Mouse (Mus musculus): ENCODE measurements around the gene Krtap2-4. TPM values are rescaled to one million over a fixed set of nuclear protein-coding genes. Genes with fewer than 3 reads are reported as not detected.

Gene Krtap2-4
- total RNA-seq, 1 experiment from 2014 or later, result not detected

DNA sequence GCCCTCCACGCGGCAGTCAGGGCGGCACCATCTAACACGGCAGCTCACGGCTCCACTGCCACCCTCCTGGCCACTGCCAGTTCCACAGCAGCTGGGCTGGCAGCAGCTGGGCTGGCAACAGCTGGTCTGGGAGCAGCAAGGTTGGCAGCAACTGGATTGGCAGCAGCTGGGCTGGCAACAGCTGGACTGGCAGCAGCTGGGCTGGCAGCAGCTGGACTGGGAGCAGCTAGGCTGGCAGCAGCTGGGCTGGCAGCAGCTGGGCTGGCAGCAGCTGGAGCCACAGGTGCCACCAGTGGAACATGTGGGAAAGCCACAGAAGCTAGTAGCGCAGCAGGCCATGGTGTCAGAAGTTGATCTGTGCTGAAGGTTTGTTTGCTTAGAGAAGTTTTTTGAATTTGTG is 23.7 kb downstream of the Krtap2-4 start, which contains the start of gene Krtap1-3:
TSS of gene Krtap1-3 (minus strand) at position 359 of the 400 bp plus-strand sequence.
- ATAC-seq (ENCODE audit: extremely low read depth, insufficient number of reproducible peaks, low FRiP score, poor library complexity, severe bottlenecking), result no peak

- ATAC-seq (ENCODE audit: extremely low read depth, insufficient number of reproducible peaks, low FRiP score, poor library complexity, severe bottlenecking), result no peak
Measured at GRCm38 (mm10) chr11:99585096-99585495, 29.6 kb downstream of the Krtap2-4 start.

- no peak for ATAC-seq (ENCODE audit: extremely low read depth, insufficient number of reproducible peaks, low FRiP score, poor library complexity, severe bottlenecking)
Measured at GRCm38 (mm10) chr11:99583245-99583704, 31.4 kb downstream of the Krtap2-4 start, which contains the start of gene Krtap1-4. TSS of gene Krtap1-4 (minus strand) at chr11:99583654.

DNA sequence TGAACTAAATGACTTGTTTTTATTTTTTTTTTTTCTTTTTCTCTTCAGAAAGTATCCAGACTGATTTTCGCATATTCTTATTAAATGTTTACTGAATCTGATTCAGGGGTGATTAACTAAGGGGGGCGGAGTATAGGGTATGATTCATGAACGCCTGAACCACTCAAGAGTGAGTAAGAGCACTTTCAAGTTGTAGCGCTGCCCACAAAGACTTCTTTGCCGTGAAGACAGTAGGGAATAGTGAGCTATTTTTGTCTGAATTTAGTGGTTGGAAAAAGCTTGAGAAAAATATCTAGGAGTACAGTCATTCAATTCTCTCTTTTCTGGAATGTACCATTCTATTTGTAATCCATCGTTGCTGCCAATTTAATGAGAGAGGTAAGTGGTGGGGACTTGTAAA is 33.1 kb downstream of the Krtap2-4 start:
- ATAC-seq (ENCODE audit: extremely low read depth, insufficient number of reproducible peaks, low FRiP score, poor library complexity, severe bottlenecking), result no peak

GRCm38 (mm10) chr11:99581051-99581450 is 33.6 kb downstream of the Krtap2-4 start:
- no peak for ATAC-seq (ENCODE audit: extremely low read depth, insufficient number of reproducible peaks, low FRiP score, poor library complexity, severe bottlenecking)

- no peak for ATAC-seq (ENCODE audit: extremely low read depth, insufficient number of reproducible peaks, low FRiP score, poor library complexity, severe bottlenecking)
Measured at GRCm38 (mm10) chr11:99580636-99581035, 34.0 kb downstream of the Krtap2-4 start, which contains the start of gene Krtap1-5. TSS of gene Krtap1-5 (minus strand) at chr11:99581016.

GRCm38 (mm10) chr11:99574106-99574505 is 40.5 kb downstream of the Krtap2-4 start:
- no peak for ATAC-seq (ENCODE audit: extremely low read depth, insufficient number of reproducible peaks, low FRiP score, poor library complexity, severe bottlenecking)

DNA sequence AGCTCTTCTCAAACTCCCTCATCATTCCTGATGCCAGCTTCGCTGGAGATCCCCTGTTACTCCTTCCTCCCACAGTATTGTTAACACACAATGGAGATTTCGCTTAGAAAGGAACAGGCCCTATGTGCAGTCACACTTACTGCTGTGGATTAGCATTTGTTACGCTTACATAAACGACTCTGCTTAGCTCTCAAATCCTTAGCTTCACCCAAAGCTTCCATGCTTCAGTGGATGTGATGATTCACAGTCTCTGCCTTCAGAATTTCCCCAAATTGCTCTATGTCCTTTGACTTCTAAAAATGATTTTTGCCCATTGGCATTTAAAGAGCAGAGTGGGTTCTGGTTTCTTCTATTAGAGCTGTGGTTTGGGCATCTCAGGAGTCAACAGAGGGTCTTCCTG is 41.5 kb downstream of the Krtap2-4 start:
- ATAC-seq (ENCODE audit: extremely low read depth, insufficient number of reproducible peaks, low FRiP score, poor library complexity, severe bottlenecking), result no peak

DNA sequence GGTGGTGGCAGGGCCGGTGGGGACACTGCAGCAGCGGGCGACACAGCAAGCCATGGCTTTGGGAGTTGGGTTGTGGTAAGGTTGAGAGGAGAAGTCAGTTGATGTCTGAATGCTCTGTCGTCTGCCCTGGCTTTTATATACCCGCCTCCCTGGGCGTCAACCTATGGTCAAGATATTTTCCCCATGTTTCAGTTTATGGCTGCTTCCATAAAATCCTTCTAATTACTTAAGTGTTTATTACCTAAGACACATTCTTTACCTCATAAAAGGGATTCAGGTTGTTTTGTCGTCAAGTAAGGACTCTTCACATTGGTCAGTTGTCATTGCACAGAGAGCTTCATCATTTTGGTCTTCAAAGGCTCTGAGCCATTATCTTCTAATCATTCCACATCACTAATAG is 48.1 kb downstream of the Krtap2-4 start, which contains the start of gene Krtap3-1:
TSS of gene Krtap3-1 (minus strand) at position 101 of the 400 bp plus-strand sequence.
- no peak for ATAC-seq (ENCODE audit: extremely low read depth, insufficient number of reproducible peaks, low FRiP score, poor library complexity, severe bottlenecking)

Other genes with a start within 250 kb of the Krtap2-4 start
- not detected in 2 replicates for gene Krt28, start 239.9 kb downstream of the Krtap2-4 start, total RNA-seq (2017)
- gene Krt10, start 225.5 kb downstream of the Krtap2-4 start, total RNA-seq (2017), result 0.93 TPM in 1 of 2 replicates, not detected in the other
- gene Krt12, start 192.6 kb downstream of the Krtap2-4 start, total RNA-seq (2017), result 0.58 TPM in 1 of 2 replicates, not detected in the other
- not detected in 2 replicates for gene Krt20, start 176.7 kb downstream of the Krtap2-4 start, total RNA-seq (2017)
- gene Krt23, start 121.7 kb downstream of the Krtap2-4 start, total RNA-seq (2017), result 1.5 and 2.9 TPM in 2 replicates
- gene Krt39, start 93.5 kb downstream of the Krtap2-4 start, total RNA-seq (2017), result not detected in 2 replicates
- gene Krt40, start 71.7 kb downstream of the Krtap2-4 start, total RNA-seq (2017), result not detected in 2 replicates
- not detected in 2 replicates for gene Krtap3-3, start 64.0 kb downstream of the Krtap2-4 start, total RNA-seq (2017)
- not detected in 2 replicates for gene Krtap3-2, start 58.0 kb downstream of the Krtap2-4 start, total RNA-seq (2017)
- gene Gm11939, start 55.4 kb downstream of the Krtap2-4 start, total RNA-seq (2017), result not detected in 2 replicates
- not detected in 2 replicates for gene Krtap3-1, start 48.2 kb downstream of the Krtap2-4 start, total RNA-seq (2017)
- not detected in 2 replicates for gene Krtap1-5, start 33.8 kb downstream of the Krtap2-4 start, total RNA-seq (2017)
- not detected in 2 replicates for gene Krtap1-4, start 31.2 kb downstream of the Krtap2-4 start, total RNA-seq (2017)
- not detected in 2 replicates for gene Krtap1-3, start 23.5 kb downstream of the Krtap2-4 start, total RNA-seq (2017)
- gene Krtap9-3, start 16.7 kb downstream of the Krtap2-4 start, total RNA-seq (2017), result not detected in 2 replicates
- not detected in 2 replicates for gene Gm11938, start 11.5 kb downstream of the Krtap2-4 start, total RNA-seq (2017)
- gene Gm11937, start 4.7 kb downstream of the Krtap2-4 start, total RNA-seq (2017), result not detected in 2 replicates
- not detected in 2 replicates for gene Gm11562, start 5.6 kb upstream of the Krtap2-4 start, total RNA-seq (2017)
- not detected in 2 replicates for gene Krtap4-1, start 13.4 kb upstream of the Krtap2-4 start, total RNA-seq (2017)
- gene Krtap4-2, start 20.2 kb upstream of the Krtap2-4 start, total RNA-seq (2017), result not detected in 2 replicates
- not detected in 2 replicates for gene Krtap4-7, start 29.2 kb upstream of the Krtap2-4 start, total RNA-seq (2017)
- gene Gm11555, start 35.4 kb upstream of the Krtap2-4 start, total RNA-seq (2017), result not detected in 2 replicates
- not detected in 2 replicates for gene Gm11563, start 44.1 kb upstream of the Krtap2-4 start, total RNA-seq (2017)
- not detected in 2 replicates for gene Krtap4-6, start 51.1 kb upstream of the Krtap2-4 start, total RNA-seq (2017)
- not detected in 2 replicates for gene Gm14190, start 75.9 kb upstream of the Krtap2-4 start, total RNA-seq (2017)
- not detected in 2 replicates for gene Gm14180, start 119.4 kb upstream of the Krtap2-4 start, total RNA-seq (2017)
- not detected in 2 replicates for gene Gm11595, start 158.1 kb upstream of the Krtap2-4 start, total RNA-seq (2017)
- not detected in 2 replicates for gene Krtap4-8, start 165.9 kb upstream of the Krtap2-4 start, total RNA-seq (2017)
- not detected in 2 replicates for gene Krtap4-9, start 170.4 kb upstream of the Krtap2-4 start, total RNA-seq (2017)
- not detected in 2 replicates for gene Gm11596, start 178.6 kb upstream of the Krtap2-4 start, total RNA-seq (2017)
- not detected in 2 replicates for gene Gm11569, start 184.1 kb upstream of the Krtap2-4 start, total RNA-seq (2017)
- not detected in 2 replicates for gene Gm11554, start 189.6 kb upstream of the Krtap2-4 start, total RNA-seq (2017)
- not detected in 2 replicates for gene Krtap4-13, start 195.0 kb upstream of the Krtap2-4 start, total RNA-seq (2017)
- not detected in 2 replicates for gene Gm11564, start 200.8 kb upstream of the Krtap2-4 start, total RNA-seq (2017)
- gene 2300003K06Rik, start 223.2 kb upstream of the Krtap2-4 start, total RNA-seq (2017), result not detected in 2 replicates
- gene Krtap4-16, start 236.8 kb upstream of the Krtap2-4 start, total RNA-seq (2017), result not detected in 2 replicates
- not detected in 2 replicates for gene Gm11568, start 243.1 kb upstream of the Krtap2-4 start, total RNA-seq (2017)
- gene Gm11559, start 249.6 kb upstream of the Krtap2-4 start, total RNA-seq (2017), result not detected in 2 replicates

Data from neutrophil, adult 5-6 weeks (primary cell).